Mouse (Mus musculus) neural tube, embryonic 12.5 days (tissue): Measurements from ENCODE around the gene Gm26897. TPM values are rescaled to one million over a fixed set of nuclear protein-coding genes. Genes with fewer than 3 reads are reported as not detected.

Source experiments
- ATAC-seq: fragments of 200-750 bp; cut with Nextera tagmentation; 2 replicates; pipeline ENCODE4 v1.8.0; 2017; ENCODE audit warnings: low read depth, mild to moderate bottlenecking, moderate TSS enrichment, moderate library complexity; ENCODE audit not compliant: low FRiP score
- H3K27ac ChIP-seq: fragments of 300-500 bp; sonication (generic); 2 replicates; pipeline ENCODE4 v1.5.1; 2016
- H3K27me3 ChIP-seq: fragments of 300-500 bp; sonication (generic); replicated peaks from 2 replicates; pipeline ENCODE4 v1.6.1; 2016; ENCODE audit warnings: mild to moderate bottlenecking
- H3K36me3 ChIP-seq: fragments of 300-500 bp; sonication (generic); 2 replicates; pipeline ENCODE4 v1.6.1; 2016; ENCODE audit warnings: mild to moderate bottlenecking
- H3K4me1 ChIP-seq: fragments of 300-500 bp; sonication (generic); 2 replicates; pipeline ENCODE4 v1.6.1; 2016
- H3K4me2 ChIP-seq: fragments of 300-500 bp; sonication (generic); replicated peaks from 2 replicates; pipeline ENCODE4 v1.6.1; 2016; ENCODE audit warnings: mild to moderate bottlenecking
- H3K4me3 ChIP-seq: fragments of 300-500 bp; sonication (generic); 2 replicates; pipeline ENCODE4 v1.5.1; 2016
- H3K9ac ChIP-seq: fragments of 300-500 bp; sonication (generic); 2 replicates; pipeline ENCODE4 v1.6.1; 2016; ENCODE audit warnings: mild to moderate bottlenecking
- H3K9me3 ChIP-seq: fragments of 300-500 bp; sonication (generic); 2 replicates; pipeline ENCODE4 v1.6.1; 2016; ENCODE audit warnings: mild to moderate bottlenecking
- WGBS: fragments of 180-500 bp; shearing (Covaris S2); methylation state at CpG from one replicate; pipeline ENCODE4 v1.1.7; 2016; 5-methylcytosine and 5-hydroxymethylcytosine counted together
- polyA plus RNA-seq: library from polyadenylated mRNA; unstranded; fragments of >200 nt; fragmentation: Nextera tagmentation; extraction: Ambion mirVana; gene quantifications from 2 replicates; pipeline ENCODE4 v1.2.1, GENCODE M21; 2016

Gm26897 gene
- not detected in 2 replicates for polyA plus RNA-seq

GRCm38 (mm10) chr5:111733851-111734250 lies at the start of gene Gm26897:
Gene Gm26897 (plus strand): TSS chr5:111733924.
- Histone ChIP-seq H3K4me2 (no peak within 1 kb of the TSS), H3K9ac (no peak within 1 kb of the TSS), H3K4me3 (no peak within 1 kb of the TSS), H3K36me3 (peaks cover 5% of the 10 kb centered on the region; the same call in 1 of the 2 replicates), H3K4me1 (peaks cover 11% of the 10 kb centered on the region), H3K9me3 (0 out of 2 replicates have a peak, but pooled peaks cover 5% of the 10 kb centered on the region), H3K27me3 (0 out of 2 replicates have a peak, but pooled peaks cover 2% of the 10 kb centered on the region), H3K27ac (no peak within 1 kb of the TSS)
- 90% methylated on average over 12 of the region's 12 CpGs for WGBS
- no peak for ATAC-seq

- H3K9ac ChIP-seq = no peak overlapping the region
- H3K4me3 ChIP-seq = no peak overlapping the region
- no peak for ATAC-seq
- WGBS = 72% methylated on average over 5 of the region's 5 CpGs
- no peaks in the 10 kb centered on the region for H3K36me3 ChIP-seq
- H3K27ac ChIP-seq = no peak overlapping the region
- no peak overlapping the region for H3K4me2 ChIP-seq
- H3K9me3 ChIP-seq = no peaks in the 10 kb centered on the region
- 0 out of 2 replicates have a peak, but pooled peaks cover 7% of the 10 kb centered on the region for H3K27me3 ChIP-seq
- H3K4me1 ChIP-seq = peaks cover 14% of the 10 kb centered on the region
Observed at GRCm38 (mm10) chr5:111687370-111687769, 46.4 kb upstream of the Gm26897 start.

- no peak overlapping the region for H3K9ac ChIP-seq
- no peak overlapping the region for H3K4me3 ChIP-seq
- H3K9me3 ChIP-seq = no peaks in the 10 kb centered on the region
- H3K27ac ChIP-seq = no peak overlapping the region
- ATAC-seq = no peak
- 0 out of 2 replicates have a peak, but pooled peaks cover 3% of the 10 kb centered on the region for H3K27me3 ChIP-seq
- H3K36me3 ChIP-seq = no peaks in the 10 kb centered on the region
- H3K4me2 ChIP-seq = no peak overlapping the region
- 16% methylated on average over 10 of the region's 10 CpGs for WGBS
- peaks cover 25% of the 10 kb centered on the region for H3K4me1 ChIP-seq
Observed at GRCm38 (mm10) chr5:111688584-111688983, 45.1 kb upstream of the Gm26897 start.

GRCm38 (mm10) chr5:111697996-111698395 lies 35.7 kb upstream of the Gm26897 start:
- WGBS = 90% methylated on average over 7 of the region's 7 CpGs
- peaks cover 51% of the 10 kb centered on the region for H3K4me1 ChIP-seq
- no peak overlapping the region for H3K27ac ChIP-seq

GRCm38 (mm10) chr5:111699711-111700303 lies 33.9 kb upstream of the Gm26897 start:
- 44% methylated on average over 23 of the region's 23 CpGs for WGBS
- no peak overlapping the region for H3K9ac ChIP-seq
- peaks cover 35% of the 10 kb centered on the region for H3K4me1 ChIP-seq
- H3K4me3 ChIP-seq = no peak overlapping the region
- H3K4me2 ChIP-seq = no peak overlapping the region
- H3K27me3 ChIP-seq = no peaks in the 10 kb centered on the region
- no peaks in the 10 kb centered on the region for H3K36me3 ChIP-seq
- H3K27ac ChIP-seq = no peak overlapping the region
- no peaks in the 10 kb centered on the region for H3K9me3 ChIP-seq
- ATAC-seq = peak; percentile 52; the same call in 1 of the 2 replicates

More at GRCm38 (mm10) chr5:111697996-111698395, 35.7 kb upstream of the Gm26897 start:
- H3K9me3 ChIP-seq = no peaks in the 10 kb centered on the region
- ATAC-seq = no peak
- no peak overlapping the region for H3K4me2 ChIP-seq
- no peaks in the 10 kb centered on the region for H3K27me3 ChIP-seq
- H3K4me3 ChIP-seq = no peak overlapping the region
- H3K36me3 ChIP-seq = no peaks in the 10 kb centered on the region
- H3K9ac ChIP-seq = no peak overlapping the region

- Histone ChIP-seq H3K4me1 (peaks cover 35% of the 10 kb centered on the region), H3K4me3 (0 out of 2 replicates have a peak overlapping the region, but pooled peaks have one; percentile 5), H3K27me3 (no peaks in the 10 kb centered on the region), H3K36me3 (no peaks in the 10 kb centered on the region), H3K4me2 (peak overlapping the region; percentile 52), H3K9ac (no peak overlapping the region), H3K9me3 (no peaks in the 10 kb centered on the region), H3K27ac (no peak overlapping the region)
- peak; percentile 45; the same call in 1 of the 2 replicates for ATAC-seq
- 5% methylated on average over 20 of the region's 31 CpGs for WGBS
Observed at GRCm38 (mm10) chr5:111701634-111702329, 31.9 kb upstream of the Gm26897 start.

- no peak for ATAC-seq
- H3K27me3 ChIP-seq = no peaks in the 10 kb centered on the region
- no peak overlapping the region for H3K4me2 ChIP-seq
- H3K4me1 ChIP-seq = peaks cover 33% of the 10 kb centered on the region
- H3K9ac ChIP-seq = no peak overlapping the region
- H3K9me3 ChIP-seq = no peaks in the 10 kb centered on the region
- no peak overlapping the region for H3K27ac ChIP-seq
- no peaks in the 10 kb centered on the region for H3K36me3 ChIP-seq
- no peak overlapping the region for H3K4me3 ChIP-seq
- WGBS = 82% methylated on average over 7 of the region's 7 CpGs
Observed at GRCm38 (mm10) chr5:111703586-111703985, 30.1 kb upstream of the Gm26897 start.

- Histone ChIP-seq H3K4me3 (no peak overlapping the region), H3K4me2 (no peak overlapping the region), H3K9me3 (no peaks in the 10 kb centered on the region), H3K27ac (no peak overlapping the region), H3K27me3 (no peaks in the 10 kb centered on the region), H3K4me1 (peaks cover 28% of the 10 kb centered on the region), H3K9ac (no peak overlapping the region), H3K36me3 (no peaks in the 10 kb centered on the region)
- ATAC-seq = no peak
- 76% methylated on average over 11 of the region's 11 CpGs for WGBS
Observed at GRCm38 (mm10) chr5:111704326-111704725, 29.4 kb upstream of the Gm26897 start.

- 0 out of 2 replicates have a peak, but pooled peaks have one; percentile 50 for ATAC-seq
- peaks cover 3% of the 10 kb centered on the region for H3K4me1 ChIP-seq
- no peak overlapping the region for H3K27ac ChIP-seq
- H3K9ac ChIP-seq = no peak overlapping the region
- no peaks in the 10 kb centered on the region for H3K36me3 ChIP-seq
- WGBS = 35% methylated on average over 8 of the region's 8 CpGs
- no peak overlapping the region for H3K4me3 ChIP-seq
- peaks cover 15% of the 10 kb centered on the region; the same call in 1 of the 2 replicates for H3K9me3 ChIP-seq
- no peaks in the 10 kb centered on the region for H3K27me3 ChIP-seq
- H3K4me2 ChIP-seq = no peak overlapping the region
Observed at GRCm38 (mm10) chr5:111709195-111709901, 24.4 kb upstream of the Gm26897 start.

- H3K27ac ChIP-seq = no peak overlapping the region
- H3K4me1 ChIP-seq = peaks cover 17% of the 10 kb centered on the region; the same call in 1 of the 2 replicates
- 59% methylated on average over 3 of the region's 3 CpGs for WGBS
- no peaks in the 10 kb centered on the region for H3K36me3 ChIP-seq
- no peak overlapping the region for H3K4me3 ChIP-seq
- no peaks in the 10 kb centered on the region; the same call in 1 of the 2 replicates for H3K27me3 ChIP-seq
- no peak overlapping the region for H3K9ac ChIP-seq
- no peaks in the 10 kb centered on the region for H3K9me3 ChIP-seq
- ATAC-seq = no peak
- H3K4me2 ChIP-seq = no peak overlapping the region
Observed at GRCm38 (mm10) chr5:111719018-111719417, 14.7 kb upstream of the Gm26897 start.

- no peak overlapping the region for H3K4me2 ChIP-seq
- H3K9me3 ChIP-seq = no peaks in the 10 kb centered on the region
- no peak overlapping the region for H3K9ac ChIP-seq
- peaks cover 29% of the 10 kb centered on the region for H3K4me1 ChIP-seq
- no peaks in the 10 kb centered on the region; the same call in 1 of the 2 replicates for H3K27me3 ChIP-seq
- H3K4me3 ChIP-seq = no peak overlapping the region
- WGBS = 75% methylated on average over 9 of the region's 9 CpGs
- no peaks in the 10 kb centered on the region for H3K36me3 ChIP-seq
- ATAC-seq = no peak
- H3K27ac ChIP-seq = no peak overlapping the region
Observed at GRCm38 (mm10) chr5:111720726-111721125, 13.0 kb upstream of the Gm26897 start.

GRCm38 (mm10) chr5:111724713-111725112 lies 9.0 kb upstream of the Gm26897 start:
- no peaks in the 10 kb centered on the region; the same call in 1 of the 2 replicates for H3K27me3 ChIP-seq
- peak overlapping the region; percentile 18 for H3K4me2 ChIP-seq
- H3K9me3 ChIP-seq = peaks cover 4% of the 10 kb centered on the region
- no peak overlapping the region for H3K4me3 ChIP-seq
- no peak overlapping the region for H3K27ac ChIP-seq
- 25% methylated on average over 10 of the region's 10 CpGs for WGBS
- ATAC-seq = peak; percentile 81
- no peak overlapping the region for H3K9ac ChIP-seq
- H3K4me1 ChIP-seq = peaks cover 32% of the 10 kb centered on the region
- H3K36me3 ChIP-seq = no peaks in the 10 kb centered on the region
